Mouse (Mus musculus) ES-E14 (cell line): ENCODE data around the gene Gm43552.

Source experiments
- CHD2 ChIP-seq: IDR thresholded peaks from 2 replicates; pipeline ENCODE4 v1.6.1; 2014; ENCODE audit warnings: mild to moderate bottlenecking, low read depth, low read length, inconsistent platforms
- HCFC1 ChIP-seq: IDR thresholded peaks from 2 replicates; pipeline ENCODE4 v1.6.1; 2012; ENCODE audit warnings: low read length, inconsistent platforms, borderline replicate concordance; ENCODE audit not compliant: insufficient read depth
- MAFK ChIP-seq: IDR thresholded peaks from 2 replicates; pipeline ENCODE4 v1.6.1; 2014; ENCODE audit warnings: mild to moderate bottlenecking, low read depth, low read length, inconsistent platforms; ENCODE audit not compliant: insufficient read depth
- ZC3H11A ChIP-seq: IDR thresholded peaks from 2 replicates; pipeline ENCODE4 v1.6.1; 2012; ENCODE audit warnings: low read depth, mild to moderate bottlenecking, inconsistent platforms, low read length, borderline replicate concordance
- ZNF384 ChIP-seq: IDR thresholded peaks from 2 replicates; pipeline ENCODE4 v1.6.1; 2012; ENCODE audit warnings: low read depth, low read length, inconsistent platforms

DNA sequence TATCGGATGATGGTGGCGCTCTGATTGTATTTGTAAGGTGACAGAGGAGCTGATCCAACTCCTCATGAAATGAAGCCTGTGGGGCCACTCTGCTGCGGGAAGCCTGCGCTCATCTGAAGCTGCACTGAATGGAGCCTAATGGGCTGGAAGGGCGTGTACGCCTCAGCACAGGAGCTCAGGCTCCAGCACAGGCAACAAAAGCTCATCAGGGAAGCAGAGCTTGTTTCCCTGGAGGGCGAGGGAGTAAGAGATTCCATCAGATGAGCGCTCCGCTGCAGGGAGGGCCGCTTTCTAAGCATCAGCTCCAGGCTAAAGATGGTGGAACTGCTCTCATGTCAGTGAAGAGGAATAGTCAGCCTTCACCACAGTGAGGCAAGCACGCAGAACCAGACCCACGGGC is 84.6 kb downstream of the Gm43552 start:
- no peak for TF ChIP-seq MAFK
- no peak for TF ChIP-seq CHD2
- TF ChIP-seq HCFC1: no peak
- no peak for TF ChIP-seq ZC3H11A
- TF ChIP-seq ZNF384: no peak
